Mouse (Mus musculus): ENCODE measurements around the gene Tmem86b. TPM values are rescaled to one million over a fixed set of nuclear protein-coding genes. Genes with fewer than 3 reads are reported as not detected.
"Not testable (repeated sequence)": the region's sequence is repeated elsewhere in the genome, so short reads cannot be mapped to it uniquely, and the experiment has no call there.

The Tmem86b gene
- total RNA-seq, 2 experiments from 2014 or later, result 37.3 to 88.6 TPM

- no peak for ATAC-seq (replicated peaks; ENCODE audit: low FRiP score, poor library complexity, severe bottlenecking)
These were observed 27.3 kb downstream of the Tmem86b start, which contains the start of gene Ptprh for GRCm38 (mm10) chr7:4603873-4604272. TSS of gene Ptprh (minus strand) at chr7:4604041.

- no peak for ATAC-seq (replicated peaks; ENCODE audit: low FRiP score, poor library complexity, severe bottlenecking)
These were observed 28.3 kb downstream of the Tmem86b start for GRCm38 (mm10) chr7:4602969-4603368.

GRCm38 (mm10) chr7:4597046-4597445, 34.2 kb downstream of the Tmem86b start:
- not testable (repeated sequence) for ATAC-seq (replicated peaks; ENCODE audit: low FRiP score, poor library complexity, severe bottlenecking)

GRCm38 (mm10) chr7:4581481-4581880, 49.7 kb downstream of the Tmem86b start:
- ATAC-seq (replicated peaks; ENCODE audit: low FRiP score, poor library complexity, severe bottlenecking), result not testable (repeated sequence)

Other genes with a start within 250 kb of the Tmem86b start
- gene Gp6, start 233.7 kb downstream of the Tmem86b start, total RNA-seq (2015; ENCODE audit: low replicate concordance), result not detected in 2 replicates
- gene Gp6, start 233.7 kb downstream of the Tmem86b start, total RNA-seq (2017; ENCODE audit: low replicate concordance), result 0.09 and 0.56 TPM in 2 replicates
- gene Rdh13, start 185.8 kb downstream of the Tmem86b start, total RNA-seq (2015; ENCODE audit: low replicate concordance), result 0.77 and 3.6 TPM in 2 replicates
- 2.6 and 3.5 TPM in 2 replicates for gene Rdh13, start 185.8 kb downstream of the Tmem86b start, total RNA-seq (2017; ENCODE audit: low replicate concordance)
- gene Eps8l1, start 170.7 kb downstream of the Tmem86b start, total RNA-seq (2015; ENCODE audit: low replicate concordance), result 17.1 and 19.4 TPM in 2 replicates
- gene Eps8l1, start 170.7 kb downstream of the Tmem86b start, total RNA-seq (2017; ENCODE audit: low replicate concordance), result 36.6 and 47.0 TPM in 2 replicates
- 37.2 and 45.3 TPM in 2 replicates for gene Ppp1r12c, start 129.7 kb downstream of the Tmem86b start, total RNA-seq (2015; ENCODE audit: low replicate concordance)
- gene Ppp1r12c, start 129.7 kb downstream of the Tmem86b start, total RNA-seq (2017; ENCODE audit: low replicate concordance), result 41.3 and 52.0 TPM in 2 replicates
- 1.3 TPM in 1 of 2 replicates, not detected in the other for gene Tnnt1, start 115.0 kb downstream of the Tmem86b start, total RNA-seq (2015; ENCODE audit: low replicate concordance)
- gene Tnnt1, start 115.0 kb downstream of the Tmem86b start, total RNA-seq (2017; ENCODE audit: low replicate concordance), result 3.8 and 7.2 TPM in 2 replicates
- gene Tnni3, start 107.2 kb downstream of the Tmem86b start, total RNA-seq (2015; ENCODE audit: low replicate concordance), result not detected in 2 replicates
- gene Tnni3, start 107.2 kb downstream of the Tmem86b start, total RNA-seq (2017; ENCODE audit: low replicate concordance), result not detected in 2 replicates
- gene Dnaaf3, start 99.0 kb downstream of the Tmem86b start, total RNA-seq (2015; ENCODE audit: low replicate concordance), result 1.2 TPM in 1 of 2 replicates, not detected in the other
- gene Dnaaf3, start 99.0 kb downstream of the Tmem86b start, total RNA-seq (2017; ENCODE audit: low replicate concordance), result 0.28 TPM in 1 of 2 replicates, not detected in the other
- gene Syt5, start 83.9 kb downstream of the Tmem86b start, total RNA-seq (2015; ENCODE audit: low replicate concordance), result 1.7 TPM in 1 of 2 replicates, not detected in the other
- gene Syt5, start 83.9 kb downstream of the Tmem86b start, total RNA-seq (2017; ENCODE audit: low replicate concordance), result not detected in 2 replicates
- gene Ptprh, start 27.4 kb downstream of the Tmem86b start, total RNA-seq (2015; ENCODE audit: low replicate concordance), result 0.96 TPM in 1 of 2 replicates, not detected in the other
- gene Ptprh, start 27.4 kb downstream of the Tmem86b start, total RNA-seq (2017; ENCODE audit: low replicate concordance), result 1.4 and 1.7 TPM in 2 replicates
- 31.6 and 45.3 TPM in 2 replicates for gene Ppp6r1, start 27.6 kb upstream of the Tmem86b start, total RNA-seq (2015; ENCODE audit: low replicate concordance)
- 37.3 and 47.0 TPM in 2 replicates for gene Ppp6r1, start 27.6 kb upstream of the Tmem86b start, total RNA-seq (2017; ENCODE audit: low replicate concordance)
- 5.0 and 8.3 TPM in 2 replicates for gene Hspbp1, start 53.6 kb upstream of the Tmem86b start, total RNA-seq (2015; ENCODE audit: low replicate concordance)
- gene Hspbp1, start 53.6 kb upstream of the Tmem86b start, total RNA-seq (2017; ENCODE audit: low replicate concordance), result 3.1 and 9.1 TPM in 2 replicates
- gene Brsk1, start 59.2 kb upstream of the Tmem86b start, total RNA-seq (2015; ENCODE audit: low replicate concordance), result not detected in 2 replicates
- not detected in 2 replicates for gene Brsk1, start 59.2 kb upstream of the Tmem86b start, total RNA-seq (2017; ENCODE audit: low replicate concordance)
- 1.7 and 6.7 TPM in 2 replicates for gene Tmem150b, start 93.8 kb upstream of the Tmem86b start, total RNA-seq (2015; ENCODE audit: low replicate concordance)
- gene Tmem150b, start 93.8 kb upstream of the Tmem86b start, total RNA-seq (2017; ENCODE audit: low replicate concordance), result 2.1 and 2.7 TPM in 2 replicates
- gene Kmt5c, start 108.7 kb upstream of the Tmem86b start, total RNA-seq (2015; ENCODE audit: low replicate concordance), result 11.3 and 15.9 TPM in 2 replicates
- gene Kmt5c, start 108.7 kb upstream of the Tmem86b start, total RNA-seq (2017; ENCODE audit: low replicate concordance), result 32.0 and 42.2 TPM in 2 replicates
- gene Cox6b2, start 121.7 kb upstream of the Tmem86b start, total RNA-seq (2015; ENCODE audit: low replicate concordance), result 33.2 and 44.4 TPM in 2 replicates
- 18.8 and 22.3 TPM in 2 replicates for gene Cox6b2, start 121.7 kb upstream of the Tmem86b start, total RNA-seq (2017; ENCODE audit: low replicate concordance)
- not detected in 2 replicates for gene Fam71e2, start 139.9 kb upstream of the Tmem86b start, total RNA-seq (2015; ENCODE audit: low replicate concordance)
- not detected in 2 replicates for gene Fam71e2, start 139.9 kb upstream of the Tmem86b start, total RNA-seq (2017; ENCODE audit: low replicate concordance)
- gene Il11, start 151.4 kb upstream of the Tmem86b start, total RNA-seq (2015; ENCODE audit: low replicate concordance), result not detected in 2 replicates
- not detected in 2 replicates for gene Il11, start 151.4 kb upstream of the Tmem86b start, total RNA-seq (2017; ENCODE audit: low replicate concordance)
- gene Tmem190, start 151.5 kb upstream of the Tmem86b start, total RNA-seq (2015; ENCODE audit: low replicate concordance), result not detected in 2 replicates
- gene Tmem190, start 151.5 kb upstream of the Tmem86b start, total RNA-seq (2017; ENCODE audit: low replicate concordance), result not detected in 2 replicates
- 4.0 and 7.5 TPM in 2 replicates for gene Tmem238, start 158.2 kb upstream of the Tmem86b start, total RNA-seq (2015; ENCODE audit: low replicate concordance)
- 0.17 and 1.1 TPM in 2 replicates for gene Tmem238, start 158.2 kb upstream of the Tmem86b start, total RNA-seq (2017; ENCODE audit: low replicate concordance)
- 304 and 336 TPM in 2 replicates for gene Rpl28, start 161.5 kb upstream of the Tmem86b start, total RNA-seq (2015; ENCODE audit: low replicate concordance)
- 65.4 and 203 TPM in 2 replicates for gene Rpl28, start 161.5 kb upstream of the Tmem86b start, total RNA-seq (2017; ENCODE audit: low replicate concordance)
- 167 and 232 TPM in 2 replicates for gene Ube2s, start 181.2 kb upstream of the Tmem86b start, total RNA-seq (2015; ENCODE audit: low replicate concordance)
- 97.4 and 134 TPM in 2 replicates for gene Ube2s, start 181.2 kb upstream of the Tmem86b start, total RNA-seq (2017; ENCODE audit: low replicate concordance)
- not detected in 2 replicates for gene Shisa7, start 213.3 kb upstream of the Tmem86b start, total RNA-seq (2015; ENCODE audit: low replicate concordance)
- not detected in 2 replicates for gene Shisa7, start 213.3 kb upstream of the Tmem86b start, total RNA-seq (2017; ENCODE audit: low replicate concordance)
- 2.3 and 3.3 TPM in 2 replicates for gene Isoc2b, start 238.8 kb upstream of the Tmem86b start, total RNA-seq (2015; ENCODE audit: low replicate concordance)
- gene Isoc2b, start 238.8 kb upstream of the Tmem86b start, total RNA-seq (2017; ENCODE audit: low replicate concordance), result 5.1 and 13.9 TPM in 2 replicates
- gene Isoc2a, start 245.7 kb upstream of the Tmem86b start, total RNA-seq (2015; ENCODE audit: low replicate concordance), result not detected in 2 replicates
- 2.4 and 3.2 TPM in 2 replicates for gene Isoc2a, start 245.7 kb upstream of the Tmem86b start, total RNA-seq (2017; ENCODE audit: low replicate concordance)

Data from erythroblast, adult 5-6 weeks (primary cell).